Comparison of ENCODE assay signal across 19 mouse cellular contexts in the genomic region with DNA sequence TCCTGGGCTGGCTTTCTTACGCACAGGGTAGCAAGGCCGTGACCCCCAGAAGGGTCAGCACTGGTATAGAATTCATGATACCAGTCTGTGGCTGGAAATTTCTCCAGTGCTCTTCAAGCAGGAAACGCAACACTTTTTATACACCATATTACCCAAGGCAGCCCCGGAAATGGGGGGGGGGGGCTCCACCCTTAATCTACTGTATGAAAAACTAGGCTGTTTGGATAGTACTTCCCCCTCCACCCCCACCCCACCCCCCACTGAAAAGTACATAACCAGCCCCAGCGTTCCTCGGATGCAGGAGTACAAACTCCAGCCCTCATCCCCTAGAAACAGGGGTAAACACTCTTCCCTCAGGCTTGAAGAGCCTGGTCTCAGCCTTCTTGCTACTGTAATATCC. TPM values are rescaled to one million over a fixed set of nuclear protein-coding genes. Genes with fewer than 3 reads are reported as not detected.
DNase-seq lines count a peak whose midpoint lies in the region; ATAC-seq and TF ChIP-seq lines count a peak whose summit lies in the region.
"Had no signal": no experiment of that assay in that cellular context is flagged by ENCODE, and none has a peak within 500 bp of the region (broad histone marks: within the 10 kb centered on the region; RNA-seq: fewer than 3 reads in every experiment).

Gene Cd177 (minus strand): TSS at position 101 of the 400 bp plus-strand sequence.

- no peaks in the 10 kb centered on the region for H3K36me3 ChIP-seq in liver, postnatal 0 days (replicated peaks; ENCODE audit: insufficient read depth, low read length)
- no peaks in the 10 kb centered on the region for H3K36me3 ChIP-seq in liver, embryonic 12.5 days
- H3K36me3 ChIP-seq in stomach, postnatal 0 days (ENCODE audit: control insufficient read depth, insufficient read depth, low read length), result no peaks in the 10 kb centered on the region
- H3K36me3 ChIP-seq: embryonic facial prominence, embryonic 15.5 days; forebrain, embryonic 12.5 days; heart, embryonic 12.5 days; hindbrain, embryonic 15.5 days had no signal

- peak within 1 kb of the TSS; percentile 9; the same call in 1 of the 2 replicates for H3K4me2 ChIP-seq in liver, postnatal 0 days (ENCODE audit: low read depth, low read length)
- H3K4me2 ChIP-seq in liver, embryonic 12.5 days, result no peak within 1 kb of the TSS
- no peak within 1 kb of the TSS for H3K4me2 ChIP-seq in stomach, postnatal 0 days (replicated peaks; ENCODE audit: low read depth)
- H3K4me2 ChIP-seq: embryonic facial prominence, embryonic 15.5 days; forebrain, embryonic 12.5 days; heart, embryonic 12.5 days; hindbrain, embryonic 15.5 days had no signal

- TF ChIP-seq EP300 in liver, postnatal 0 days (IDR thresholded peaks at IDR 0.05; ENCODE audit: low read depth), result no peak
- no peak for TF ChIP-seq EP300 in stomach, postnatal 0 days (optimal IDR thresholded peaks at IDR 0.05)

- H3K27ac ChIP-seq in liver, postnatal 0 days (ENCODE audit: low read depth), result 0 out of 2 replicates have a peak within 1 kb of the TSS, but pooled peaks have one; percentile 22
- H3K27ac ChIP-seq in liver, embryonic 12.5 days, result no peak within 1 kb of the TSS
- no peak within 1 kb of the TSS for H3K27ac ChIP-seq in stomach, postnatal 0 days (replicated peaks)
- H3K27ac ChIP-seq: embryonic facial prominence, embryonic 15.5 days; forebrain, embryonic 12.5 days; hindbrain, embryonic 15.5 days had no signal

- no peak for TF ChIP-seq CTCF in liver, postnatal 0 days (IDR thresholded peaks at IDR 0.05; ENCODE audit: low read depth)
- no peak for TF ChIP-seq CTCF in stomach, postnatal 0 days (IDR thresholded peaks at IDR 0.05; ENCODE audit: low read depth)

- 0 out of 2 replicates have a peak within 1 kb of the TSS, but pooled peaks have one; percentile 38 for H3K9ac ChIP-seq in liver, postnatal 0 days (replicated peaks)
- no peak within 1 kb of the TSS for H3K9ac ChIP-seq in liver, embryonic 12.5 days
- H3K9ac ChIP-seq in stomach, postnatal 0 days (ENCODE audit: low read length), result no peak within 1 kb of the TSS
- H3K9ac ChIP-seq: embryonic facial prominence, embryonic 15.5 days; forebrain, embryonic 12.5 days; heart, embryonic 12.5 days; hindbrain, embryonic 15.5 days had no signal

- H3K4me1 ChIP-seq in liver, postnatal 0 days (ENCODE audit: insufficient read depth), result no peaks in the 10 kb centered on the region
- no peaks in the 10 kb centered on the region for H3K4me1 ChIP-seq in liver, embryonic 12.5 days
- no peaks in the 10 kb centered on the region for H3K4me1 ChIP-seq in stomach, postnatal 0 days (replicated peaks; ENCODE audit: control insufficient read depth, insufficient read depth)
- H3K4me1 ChIP-seq: forebrain, embryonic 12.5 days; heart, embryonic 12.5 days; hindbrain, embryonic 15.5 days had no signal

- no peaks in the 10 kb centered on the region for H3K9me3 ChIP-seq in liver, postnatal 0 days (ENCODE audit: low read length)
- H3K9me3 ChIP-seq in liver, embryonic 12.5 days (replicated peaks), result no peaks in the 10 kb centered on the region
- no peaks in the 10 kb centered on the region for H3K9me3 ChIP-seq in stomach, postnatal 0 days (ENCODE audit: control insufficient read depth, low read length)
- H3K9me3 ChIP-seq: embryonic facial prominence, embryonic 15.5 days; forebrain, embryonic 12.5 days; heart, embryonic 12.5 days; hindbrain, embryonic 15.5 days had no signal

- no peak for DNase-seq in liver, postnatal 0 days
- peak; percentile 20 for DNase-seq in stomach, postnatal 0 days (ENCODE audit: low spot score)
- no peak for DNase-seq in layer of hippocampus, adult 11-12 months (ENCODE audit: low spot score)
- no peak for DNase-seq in gastrocnemius, adult 18-20 months (ENCODE audit: low spot score)
- no peak for DNase-seq in kidney, adult 18-20 months
- DNase-seq: adrenal gland, postnatal 10 days; cerebellum, adult 11-12 months; cerebellum, adult 9-11 months; cerebellum, postnatal 36 days; gastrocnemius, postnatal 14 days had no signal

- WGBS in liver, postnatal 0 days (ENCODE audit: insufficient replicate concordance), result 54% methylated on average over 6 of the region's 6 CpGs
- WGBS in liver, embryonic 12.5 days (ENCODE audit: insufficient replicate concordance), result 66% methylated on average over 6 of the region's 6 CpGs
- 42% methylated on average over 6 of the region's 6 CpGs for WGBS in stomach, postnatal 0 days

- H3K27me3 ChIP-seq in liver, postnatal 0 days (ENCODE audit: insufficient read depth, low read length), result no peaks in the 10 kb centered on the region
- H3K27me3 ChIP-seq in liver, embryonic 12.5 days (replicated peaks), result no peaks in the 10 kb centered on the region
- H3K27me3 ChIP-seq in stomach, postnatal 0 days (ENCODE audit: control insufficient read depth, insufficient read depth, low read length), result no peaks in the 10 kb centered on the region
- H3K27me3 ChIP-seq: embryonic facial prominence, embryonic 15.5 days; hindbrain, embryonic 15.5 days had no signal

- peak within 1 kb of the TSS; percentile 26 for H3K4me3 ChIP-seq in liver, postnatal 0 days (ENCODE audit: low read depth, low read length)
- no peak within 1 kb of the TSS for H3K4me3 ChIP-seq in liver, embryonic 12.5 days
- H3K4me3 ChIP-seq in stomach, postnatal 0 days (ENCODE audit: low read depth, low read length), result no peak within 1 kb of the TSS
- H3K4me3 ChIP-seq: embryonic facial prominence, embryonic 15.5 days; forebrain, embryonic 12.5 days; heart, embryonic 12.5 days; hindbrain, embryonic 15.5 days had no signal

- ATAC-seq in liver, postnatal 0 days, result no peak
- no peak for ATAC-seq in liver, embryonic 12.5 days
- ATAC-seq in granulocyte monocyte progenitor cell, adult 5-6 weeks (replicated peaks; ENCODE audit: poor library complexity, severe bottlenecking), result 0 out of 2 replicates have a peak, but pooled peaks have one; percentile 26
- 0 out of 2 replicates have a peak, but pooled peaks have one; percentile 17 for ATAC-seq in megakaryocyte progenitor cell, adult 5-6 weeks (replicated peaks; ENCODE audit: poor library complexity)
- ATAC-seq in stomach, postnatal 0 days (ENCODE audit: low FRiP score, low TSS enrichment), result no peak
- ATAC-seq: forebrain, embryonic 16.5 days had no signal

RNA-seq across cellular contexts. Expression of gene Cd177, which starts in this region (rescaled TPM):
- 18.9 and 20.5 TPM in 2 replicates for polyA plus RNA-seq in liver, postnatal 0 days (2015; fragmentation: Nextera tagmentation; extraction: Ambion mirVana)
- polyA plus RNA-seq in liver, embryonic 12.5 days (2016; fragmentation: Nextera tagmentation; extraction: Ambion mirVana), result 0.55 and 0.93 TPM in 2 replicates
- total RNA-seq in granulocyte monocyte progenitor cell, adult 5-6 weeks (2014; fragmentation: Nextera tagmentation), result 0.43 and 1.3 TPM in 2 replicates
- total RNA-seq in granulocyte monocyte progenitor cell, adult 5-6 weeks (2017), result 18.1 and 21.1 TPM in 2 replicates
- total RNA-seq in megakaryocyte progenitor cell, adult 5-6 weeks (2015), result 16.4 and 16.9 TPM in 2 replicates
- 23.0 and 36.9 TPM in 2 replicates for total RNA-seq in megakaryocyte progenitor cell, adult 5-6 weeks (2017)
- polyA plus RNA-seq in stomach, postnatal 0 days (2015; fragmentation: Nextera tagmentation; extraction: Ambion mirVana), result 12.2 and 12.3 TPM in 2 replicates
- not detected for total RNA-seq in gastrocnemius, adult 18-20 months (2021)
- total RNA-seq: gastrocnemius, postnatal 14 days had no signal
- polyA plus RNA-seq: hindbrain, embryonic 11.5 days had no signal

Comparison
In these comparisons a context has a peak if more than half of its experiments do, and no peak if none do; other contexts are left out.
1. ATAC-seq: peak in granulocyte monocyte progenitor cell, adult 5-6 weeks (single experiment) and megakaryocyte progenitor cell, adult 5-6 weeks (single experiment); none in liver, postnatal 0 days (single experiment), liver, embryonic 12.5 days (single experiment) and stomach, postnatal 0 days (single experiment).